Mouse (Mus musculus) neural tube, embryonic 14.5 days (tissue): Measurements from ENCODE around the gene Nupr1. TPM values are rescaled to one million over a fixed set of nuclear protein-coding genes. Genes with fewer than 3 reads are reported as not detected.

Experiments
- ATAC-seq: fragments of 200-750 bp; cut with Nextera tagmentation; 2 replicates; pipeline ENCODE4 v1.8.0; 2017; ENCODE audit warnings: low read depth, mild to moderate bottlenecking, moderate TSS enrichment, moderate library complexity
- H3K27ac ChIP-seq: fragments of 300-500 bp; sonication (generic); 2 replicates; pipeline ENCODE4 v1.5.1; 2014; ENCODE audit warnings: low read depth, mild to moderate bottlenecking, control low read depth, low read length, moderate library complexity, mixed read lengths
- H3K27me3 ChIP-seq: fragments of 300-500 bp; sonication (generic); 2 replicates; pipeline ENCODE4 v1.6.1; 2014; ENCODE audit warnings: low read length; ENCODE audit not compliant: control insufficient read depth, insufficient read depth
- H3K36me3 ChIP-seq: fragments of 300-500 bp; sonication (generic); 2 replicates; pipeline ENCODE4 v1.6.1; 2014; ENCODE audit warnings: low read length, mixed read lengths; ENCODE audit not compliant: control insufficient read depth, insufficient read depth
- H3K4me1 ChIP-seq: fragments of 300-500 bp; sonication (generic); 2 replicates; pipeline ENCODE4 v1.6.1; 2014; ENCODE audit warnings: low read length; ENCODE audit not compliant: control insufficient read depth, insufficient read depth
- H3K4me2 ChIP-seq: fragments of 300-500 bp; sonication (generic); 2 replicates; pipeline ENCODE4 v1.6.1; 2014; ENCODE audit warnings: mild to moderate bottlenecking, low read depth, low read length, control low read depth
- H3K4me3 ChIP-seq: fragments of 300-500 bp; sonication (generic); 2 replicates; pipeline ENCODE4 v1.5.1; 2014; ENCODE audit warnings: low read depth, low read length, control low read depth, mixed read lengths
- H3K9ac ChIP-seq: fragments of 300-500 bp; sonication (generic); replicated peaks from 2 replicates; pipeline ENCODE4 v1.6.1; 2014; ENCODE audit warnings: low read depth, mild to moderate bottlenecking, control low read depth, low read length, mixed read lengths
- H3K9me3 ChIP-seq: fragments of 300-500 bp; sonication (generic); 2 replicates; pipeline ENCODE4 v1.6.1; 2016; ENCODE audit warnings: low read length; ENCODE audit not compliant: control insufficient read depth
- WGBS: fragments of 180-500 bp; shearing (Covaris S2); extraction: QIAGEN DNeasy Blood & Tissue Kit; methylation state at CpG from one replicate; pipeline ENCODE4 v1.1.7; 2014; 5-methylcytosine and 5-hydroxymethylcytosine counted together
- polyA plus RNA-seq: library from polyadenylated mRNA; unstranded; fragments of >200 nt; fragmentation: Nextera tagmentation; extraction: Ambion mirVana; gene quantifications from 2 replicates; pipeline ENCODE4 v1.2.1, GENCODE M21; 2014

The Nupr1 gene
- polyA plus RNA-seq, 1 experiment from 2014 or later = 2.2 TPM

DNA sequence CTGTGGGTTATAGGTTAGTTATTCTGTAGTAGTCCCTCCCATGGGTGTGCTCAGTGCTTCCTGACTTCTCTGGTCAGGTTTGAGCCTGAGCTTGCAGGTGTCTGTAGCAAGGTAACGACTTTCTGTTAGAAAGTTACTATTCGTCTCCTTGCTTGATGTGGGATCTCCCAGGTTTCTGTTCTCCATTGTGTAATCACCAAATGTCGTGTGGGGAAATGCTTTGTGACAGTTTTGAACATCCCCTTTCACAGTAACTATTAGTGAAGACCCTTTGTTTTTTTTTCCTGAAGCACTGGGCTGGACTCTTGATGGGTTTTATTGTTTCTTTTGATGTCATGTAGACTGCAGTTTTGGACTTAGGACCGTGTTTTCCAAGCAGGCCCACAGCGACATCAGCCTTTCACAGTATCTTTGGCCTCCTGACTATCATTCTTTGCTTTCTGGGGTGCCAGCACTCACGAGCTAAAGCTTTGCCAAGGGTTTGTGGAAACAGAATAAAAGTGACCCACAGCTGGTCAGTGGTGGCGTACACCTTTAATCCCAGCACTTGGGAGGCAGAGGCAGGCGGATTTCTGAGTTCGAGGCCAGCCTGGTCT lies 36.9 kb upstream of the Nupr1 start:
- Histone ChIP-seq H3K4me3 (no peak overlapping the region), H3K4me1 (no peaks in the 10 kb centered on the region), H3K9me3 (no peaks in the 10 kb centered on the region), H3K27me3 (no peaks in the 10 kb centered on the region), H3K36me3 (peaks cover 22% of the 10 kb centered on the region), H3K4me2 (no peak overlapping the region), H3K27ac (no peak overlapping the region), H3K9ac (no peak overlapping the region)
- WGBS = 78% methylated on average over 9 of the region's 9 CpGs
- no peak for ATAC-seq

- 95% methylated on average over 3 of the region's 3 CpGs for WGBS
- Histone ChIP-seq H3K9ac (no peak overlapping the region), H3K4me1 (no peaks in the 10 kb centered on the region), H3K27me3 (no peaks in the 10 kb centered on the region), H3K9me3 (no peaks in the 10 kb centered on the region), H3K4me2 (no peak overlapping the region), H3K4me3 (no peak overlapping the region), H3K36me3 (peaks cover 15% of the 10 kb centered on the region), H3K27ac (no peak overlapping the region)
- ATAC-seq = no peak
Measured at GRCm38 (mm10) chr7:126665269-126665668, 34.6 kb upstream of the Nupr1 start.

DNA sequence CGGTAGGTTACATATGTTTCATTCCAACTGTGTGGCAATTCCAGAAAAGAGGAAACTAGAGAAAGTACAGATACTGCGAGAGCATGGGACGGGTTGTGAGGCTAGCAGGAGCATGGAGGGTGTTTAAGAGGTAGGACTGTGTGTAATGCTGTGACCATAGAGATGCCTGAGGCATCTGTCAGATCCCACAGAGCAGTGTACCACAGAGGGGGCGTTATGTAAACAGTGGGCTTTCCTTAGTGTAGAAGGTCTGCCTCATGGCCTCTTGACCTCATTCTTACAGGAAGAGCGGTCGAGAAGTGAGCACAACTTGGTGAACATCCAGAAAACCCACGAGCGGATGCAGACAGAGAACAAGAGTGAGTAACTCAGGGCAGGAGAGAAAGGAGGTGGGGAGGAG lies 33.0 kb upstream of the Nupr1 start:
- peaks cover 15% of the 10 kb centered on the region for H3K36me3 ChIP-seq
- ATAC-seq = no peak
- no peak overlapping the region for H3K27ac ChIP-seq
- no peak overlapping the region for H3K9ac ChIP-seq
- no peaks in the 10 kb centered on the region for H3K27me3 ChIP-seq
- no peak overlapping the region for H3K4me3 ChIP-seq
- 78% methylated on average over 8 of the region's 8 CpGs for WGBS
- no peaks in the 10 kb centered on the region for H3K9me3 ChIP-seq
- H3K4me2 ChIP-seq = no peak overlapping the region
- no peaks in the 10 kb centered on the region for H3K4me1 ChIP-seq

GRCm38 (mm10) chr7:126659771-126660170 lies 29.1 kb upstream of the Nupr1 start:
- no peaks in the 10 kb centered on the region for H3K9me3 ChIP-seq
- H3K4me2 ChIP-seq = no peak overlapping the region
- no peaks in the 10 kb centered on the region for H3K4me1 ChIP-seq
- WGBS = 80% methylated on average over 3 of the region's 3 CpGs
- H3K27me3 ChIP-seq = no peaks in the 10 kb centered on the region
- H3K4me3 ChIP-seq = no peak overlapping the region
- H3K27ac ChIP-seq = no peak overlapping the region
- peaks cover 8% of the 10 kb centered on the region for H3K36me3 ChIP-seq
- no peak for ATAC-seq
- no peak overlapping the region for H3K9ac ChIP-seq

GRCm38 (mm10) chr7:126657522-126657921 lies 26.9 kb upstream of the Nupr1 start:
- 65% methylated on average over 1 of the region's 1 CpGs for WGBS
- H3K4me3 ChIP-seq = no peak overlapping the region
- H3K9ac ChIP-seq = no peak overlapping the region
- H3K27me3 ChIP-seq = no peaks in the 10 kb centered on the region
- no peaks in the 10 kb centered on the region for H3K9me3 ChIP-seq
- no peak overlapping the region for H3K27ac ChIP-seq
- H3K4me2 ChIP-seq = no peak overlapping the region
- peaks cover 1% of the 10 kb centered on the region for H3K36me3 ChIP-seq
- no peak for ATAC-seq
- no peaks in the 10 kb centered on the region for H3K4me1 ChIP-seq

- 98% methylated on average over 3 of the region's 3 CpGs for WGBS
- no peak overlapping the region for H3K9ac ChIP-seq
- no peak for ATAC-seq
- no peak overlapping the region for H3K4me3 ChIP-seq
- no peak overlapping the region for H3K4me2 ChIP-seq
- no peaks in the 10 kb centered on the region for H3K36me3 ChIP-seq
- no peaks in the 10 kb centered on the region for H3K9me3 ChIP-seq
- no peaks in the 10 kb centered on the region for H3K27me3 ChIP-seq
- H3K4me1 ChIP-seq = no peaks in the 10 kb centered on the region
- H3K27ac ChIP-seq = no peak overlapping the region
Measured at GRCm38 (mm10) chr7:126655695-126656094, 25.0 kb upstream of the Nupr1 start.

DNA sequence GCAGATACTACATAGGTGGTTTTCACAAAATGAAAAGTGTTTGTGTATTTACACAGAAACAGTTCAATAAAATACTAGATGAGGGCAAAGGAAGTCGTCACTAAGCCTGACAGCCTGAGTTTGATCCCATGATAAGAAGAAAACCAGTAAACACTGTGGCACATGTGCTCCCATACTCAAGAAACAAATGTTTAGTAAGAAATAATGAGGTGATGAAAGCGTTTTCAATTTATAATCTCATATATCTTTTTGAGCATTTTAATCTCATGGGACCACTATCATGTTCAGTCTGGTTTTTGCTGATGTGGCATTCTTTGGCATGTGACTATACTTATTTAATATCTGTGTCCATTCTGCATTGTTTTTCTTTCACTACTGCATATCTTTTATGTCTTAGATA lies 23.3 kb upstream of the Nupr1 start:
- WGBS = 69% methylated on average over 2 of the region's 2 CpGs

GRCm38 (mm10) chr7:126650852-126651251 lies 20.2 kb upstream of the Nupr1 start:
- Histone ChIP-seq H3K27me3 (no peaks in the 10 kb centered on the region), H3K9ac (no peak overlapping the region), H3K36me3 (no peaks in the 10 kb centered on the region), H3K27ac (no peak overlapping the region), H3K4me2 (no peak overlapping the region), H3K9me3 (no peaks in the 10 kb centered on the region), H3K4me1 (no peaks in the 10 kb centered on the region), H3K4me3 (no peak overlapping the region)
- WGBS = 68% methylated on average over 2 of the region's 2 CpGs
- ATAC-seq = no peak

More for the DNA sequence above, 23.3 kb upstream of the Nupr1 start:
- H3K4me2 ChIP-seq = no peak overlapping the region
- no peaks in the 10 kb centered on the region for H3K27me3 ChIP-seq
- H3K4me3 ChIP-seq = no peak overlapping the region
- ATAC-seq = no peak
- H3K27ac ChIP-seq = no peak overlapping the region
- H3K9ac ChIP-seq = no peak overlapping the region
- no peaks in the 10 kb centered on the region for H3K36me3 ChIP-seq
- no peaks in the 10 kb centered on the region for H3K4me1 ChIP-seq
- H3K9me3 ChIP-seq = no peaks in the 10 kb centered on the region

DNA sequence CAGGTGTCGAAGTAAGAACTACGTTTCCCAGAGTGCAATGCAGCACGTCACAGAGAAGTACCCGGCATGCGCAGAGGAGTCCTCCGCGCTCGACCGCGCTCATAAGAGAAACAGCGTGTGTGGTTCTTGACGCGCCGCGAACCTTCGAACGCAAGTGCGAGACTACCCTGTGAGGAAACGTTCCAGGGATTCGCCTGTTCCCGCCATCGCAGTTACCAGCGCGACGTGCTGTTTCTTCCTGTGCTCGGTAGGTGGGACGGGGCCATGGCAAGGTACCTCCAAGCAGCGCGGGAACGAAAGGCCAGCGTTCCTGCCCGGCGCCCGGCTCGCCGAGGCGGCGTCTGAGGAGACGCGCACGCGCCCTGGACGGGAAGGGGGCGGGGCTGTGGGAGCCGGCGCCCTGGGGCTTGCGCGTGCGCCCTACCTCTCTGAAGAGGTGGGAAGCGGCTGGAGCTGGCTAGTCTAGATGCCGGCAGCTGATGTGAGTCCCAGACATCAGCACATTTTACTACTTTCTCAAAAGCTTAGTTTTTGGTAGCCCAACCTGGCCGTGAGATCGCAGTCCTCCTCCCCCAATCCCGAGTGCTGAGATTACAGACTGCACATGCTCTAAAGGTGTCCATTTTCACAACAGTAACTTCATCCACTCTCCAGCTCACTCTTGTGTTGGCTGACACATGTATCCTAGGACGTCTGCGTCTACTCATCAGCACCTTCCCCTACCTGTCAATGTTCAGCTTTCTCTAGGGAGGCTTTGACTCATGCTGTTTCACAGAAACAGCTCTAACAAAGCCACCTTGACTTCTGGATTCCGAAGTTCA lies 18.8 kb upstream of the Nupr1 start, which contains the start of gene Sgf29:
Sgf29 (plus strand) TSS at position 79 of the 821 bp plus-strand sequence.
- no peaks in the 10 kb centered on the region for H3K9me3 ChIP-seq
- peak within 1 kb of the TSS; percentile 65 for H3K9ac ChIP-seq
- peak within 1 kb of the TSS; percentile 84 for H3K4me2 ChIP-seq
- 2% methylated on average over 57 of the region's 57 CpGs for WGBS
- no peaks in the 10 kb centered on the region for H3K27me3 ChIP-seq
- peak within 1 kb of the TSS; percentile 92 for H3K27ac ChIP-seq
- no peaks in the 10 kb centered on the region for H3K36me3 ChIP-seq
- peak within 1 kb of the TSS; percentile 61 for H3K4me3 ChIP-seq
- ATAC-seq = peak; percentile 97
- H3K4me1 ChIP-seq = no peaks in the 10 kb centered on the region
